Mouse (Mus musculus): Measurements from ENCODE around the gene Hist1h3h.
"Not testable (repeated sequence)": the region's sequence is repeated elsewhere in the genome, so short reads cannot be mapped to it uniquely, and the experiment has no call there.

DNA sequence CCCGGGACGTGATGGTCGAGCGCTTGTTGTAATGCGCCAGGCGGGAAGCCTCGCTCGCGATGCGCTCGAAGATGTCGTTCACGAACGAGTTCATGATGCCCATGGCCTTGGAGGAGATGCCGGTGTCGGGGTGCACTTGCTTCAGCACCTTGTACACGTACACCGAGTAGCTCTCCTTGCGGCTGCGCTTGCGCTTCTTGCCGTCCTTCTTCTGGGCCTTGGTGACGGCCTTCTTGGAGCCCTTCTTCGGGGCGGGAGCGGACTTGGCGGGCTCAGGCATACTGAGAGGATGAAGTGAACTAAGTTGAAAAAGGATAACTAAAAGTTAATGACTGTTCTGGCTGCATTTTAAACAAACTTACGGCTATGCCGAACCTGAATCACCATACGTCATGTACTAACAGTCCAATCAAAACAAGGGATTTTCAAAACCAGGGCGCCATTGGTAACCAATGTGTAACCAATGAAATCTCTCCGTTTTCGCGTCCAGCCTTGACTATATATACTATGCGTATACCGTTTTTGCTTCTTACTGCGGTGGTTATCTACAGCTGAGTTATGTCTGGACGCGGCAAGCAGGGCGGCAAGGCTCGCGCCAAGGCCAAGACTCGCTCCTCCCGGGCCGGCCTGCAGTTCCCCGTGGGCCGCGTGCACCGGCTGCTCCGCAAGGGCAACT is 1.5 kb upstream of the Hist1h3h start, which contains the start of the genes Hist1h2bl and Hist1h2ai:
- TF ChIP-seq EP300 (IDR thresholded peaks at IDR 0.05; ENCODE audit: low read depth), result peak; percentile 54; the same call in 1 of the 2 replicates
- not testable (repeated sequence) for TF ChIP-seq CTCF (IDR thresholded peaks at IDR 0.05; ENCODE audit: low read depth)

Measured in heart, postnatal 0 days (tissue).